Mouse (Mus musculus): ENCODE results near the gene Fbxl3.

Gene Fbxl3

DNA sequence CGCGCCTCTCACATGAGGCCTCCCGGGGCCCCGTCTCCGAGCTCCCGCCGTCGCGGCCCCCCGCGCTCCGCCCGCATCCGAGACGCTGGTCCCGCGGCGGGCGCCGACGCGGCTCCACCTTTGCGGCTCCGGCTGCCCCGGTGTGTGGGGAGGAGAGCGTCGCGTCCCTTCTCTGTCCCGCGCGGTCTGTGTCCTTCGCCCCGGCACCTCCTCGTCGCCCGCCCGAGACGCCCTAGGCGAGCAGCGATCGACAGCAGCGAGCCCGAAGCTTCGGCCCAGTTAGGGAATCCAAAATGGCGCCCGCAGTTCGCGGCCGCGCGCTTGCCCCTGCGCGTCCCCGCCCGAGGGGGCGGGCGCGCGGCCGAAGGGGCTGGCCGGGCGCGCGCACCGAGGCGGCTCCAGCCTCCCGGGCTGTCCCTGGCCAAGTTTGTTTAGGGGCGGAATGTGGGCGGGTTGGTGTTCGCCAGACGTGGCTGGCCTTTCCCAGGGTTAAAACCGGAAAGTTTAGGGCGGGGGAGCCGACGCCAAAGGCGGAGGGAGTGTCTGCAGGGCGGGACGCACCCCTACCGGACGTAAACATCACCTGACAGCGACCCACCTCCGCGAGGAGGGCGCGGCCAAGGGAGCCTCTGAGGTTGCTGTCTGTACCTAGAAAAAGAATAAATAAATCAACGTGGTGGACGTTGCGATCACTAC is at the start of gene Fbxl3:
Gene Fbxl3, minus strand, starts transcription at position 329 of the 696 bp plus-strand sequence.
- DNase-seq (ENCODE audit: low spot score), result peak; percentile 94

DNA sequence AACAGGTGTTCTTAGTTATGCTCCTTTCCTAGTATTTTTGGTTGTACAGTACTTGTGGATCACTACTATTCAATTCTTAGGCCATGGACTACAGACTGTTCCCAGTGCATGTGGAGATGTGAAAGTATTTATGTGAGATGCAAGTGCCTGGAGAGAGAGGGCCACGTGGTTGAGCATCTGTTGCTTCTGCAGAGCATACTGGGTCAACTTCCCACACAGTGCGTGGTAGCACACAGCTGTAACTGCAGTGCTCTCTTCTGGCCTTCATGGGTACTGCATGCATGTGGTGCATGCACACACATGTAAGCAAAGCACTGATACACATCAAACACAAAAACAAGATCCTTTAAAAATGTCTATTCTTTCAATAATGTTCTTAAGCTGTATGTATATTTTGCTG is 32.6 kb upstream of the Fbxl3 start:
- DNase-seq (ENCODE audit: low spot score), result peak; percentile 25

- no peak for DNase-seq (ENCODE audit: low spot score)
These were observed 26.4 kb upstream of the Fbxl3 start for GRCm38 (mm10) chr14:103125756-103126155.

DNA sequence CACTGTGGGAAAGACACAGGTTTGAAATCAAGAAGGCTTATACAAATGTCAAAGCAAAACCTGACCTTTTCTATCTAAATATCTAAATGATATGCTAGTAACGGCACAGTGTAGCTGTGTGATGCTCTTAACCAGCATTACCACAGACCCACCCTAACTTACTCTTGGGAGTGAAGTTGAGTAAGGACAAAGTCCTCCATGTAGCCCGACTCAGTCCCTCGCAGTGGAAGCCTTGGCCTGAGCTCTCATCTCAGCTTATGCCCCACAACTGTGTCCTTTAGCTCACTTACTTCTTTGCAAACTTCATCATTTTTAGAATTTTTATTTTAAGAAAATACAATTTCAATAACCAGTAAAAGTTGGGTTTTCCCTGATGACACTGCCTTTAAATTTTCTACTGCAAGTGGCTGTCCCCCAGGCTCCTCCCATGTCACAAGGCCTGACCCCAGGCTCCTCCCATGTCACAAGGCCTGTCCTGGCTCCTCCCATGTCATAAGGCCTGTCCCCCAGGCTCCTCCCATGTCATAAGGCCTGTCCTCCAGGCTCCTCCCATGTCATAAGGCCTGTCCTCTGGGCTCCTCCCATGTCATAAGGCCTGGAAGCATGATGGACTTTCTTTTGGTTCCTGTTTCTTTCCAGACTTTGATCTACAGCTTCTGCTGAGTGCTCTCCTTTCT is 15.8 kb upstream of the Fbxl3 start:
- peak; percentile 31 for DNase-seq (ENCODE audit: low spot score)

DNA sequence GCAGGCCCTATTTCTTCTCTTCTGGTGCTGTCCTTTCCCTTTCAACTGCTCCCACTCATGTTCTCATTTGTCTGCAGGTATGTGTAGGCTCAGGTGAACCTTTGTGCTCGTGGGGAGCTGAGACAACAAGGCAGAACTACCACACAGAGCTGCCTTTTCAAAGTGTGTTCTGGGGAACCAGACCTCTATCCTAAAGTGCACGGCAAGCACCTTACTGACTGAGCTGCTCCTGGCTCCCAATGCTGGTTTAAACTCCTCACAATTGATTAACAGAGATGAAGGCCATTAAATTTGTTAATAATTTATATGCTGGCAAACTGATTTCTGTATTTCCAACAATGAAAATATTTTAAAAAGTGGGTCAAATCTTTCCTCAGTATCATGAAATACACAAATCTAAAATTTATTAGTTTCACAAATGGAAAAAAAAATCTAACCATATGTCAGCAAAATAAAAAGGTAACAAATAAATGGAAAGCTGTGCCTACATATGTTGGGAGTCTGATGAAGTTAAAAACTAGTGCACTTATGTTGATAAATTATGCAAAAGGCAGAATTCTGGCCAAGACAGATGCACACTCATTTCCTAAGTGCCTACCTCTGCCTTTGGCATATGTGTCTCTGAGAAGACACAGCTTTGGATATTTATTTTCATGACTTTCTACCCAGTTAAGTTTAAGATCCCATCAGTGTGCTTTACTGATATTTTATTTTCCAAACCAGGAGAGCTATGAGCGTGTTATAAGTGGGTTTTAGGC is 13.4 kb upstream of the Fbxl3 start:
- no peak for DNase-seq (ENCODE audit: low spot score)

- DNase-seq (ENCODE audit: low spot score), result no peak
These were observed 10.6 kb upstream of the Fbxl3 start for GRCm38 (mm10) chr14:103109971-103110370.

- DNase-seq (ENCODE audit: low spot score), result no peak
These were observed 6.9 kb upstream of the Fbxl3 start for GRCm38 (mm10) chr14:103106301-103106700.

GRCm38 (mm10) chr14:103102731-103103335 is 3.5 kb upstream of the Fbxl3 start:
- no peak for DNase-seq (ENCODE audit: low spot score)

GRCm38 (mm10) chr14:103102246-103102645 is 2.9 kb upstream of the Fbxl3 start:
- DNase-seq (ENCODE audit: low spot score), result no peak

DNA sequence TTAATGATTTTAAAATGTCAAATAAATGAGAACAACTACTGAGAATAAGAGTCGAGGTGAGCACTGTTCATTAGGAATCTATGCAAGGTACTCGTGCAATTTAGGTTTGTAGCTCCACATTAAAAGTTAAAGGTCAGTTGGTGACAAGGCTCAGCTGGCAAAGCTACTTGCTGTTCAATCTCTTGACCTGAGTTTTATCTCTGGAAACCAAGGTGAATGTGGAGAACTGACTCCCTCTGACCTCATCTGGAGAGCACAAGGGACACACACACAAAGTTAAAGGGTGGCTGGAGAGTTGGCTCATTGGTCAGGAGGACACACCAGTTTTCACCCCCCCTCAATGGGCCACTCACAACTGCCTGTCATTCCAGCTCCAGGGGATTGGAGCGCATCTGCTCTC is 1.8 kb upstream of the Fbxl3 start:
- no peak for DNase-seq (ENCODE audit: low spot score)

DNA sequence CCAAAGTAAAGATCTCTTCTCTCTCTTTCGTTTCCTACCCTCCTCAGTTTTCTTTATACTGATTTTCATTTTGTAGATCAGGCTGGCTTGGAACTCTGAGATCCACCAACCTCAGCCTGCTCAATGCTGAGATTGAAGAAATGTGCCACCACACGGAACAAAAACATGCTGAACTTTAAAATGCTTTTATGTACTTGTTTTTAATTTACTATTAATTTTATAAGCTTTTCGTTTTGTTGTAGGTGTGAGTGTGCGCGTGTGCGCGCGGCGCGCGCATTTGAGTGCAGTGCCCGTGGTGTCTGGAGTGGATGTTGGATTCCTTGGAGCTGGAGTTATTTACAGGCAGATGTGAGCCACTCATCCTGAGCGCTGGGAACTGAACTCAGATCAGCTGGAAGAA is 930 bp upstream of the Fbxl3 start:
- DNase-seq (ENCODE audit: low spot score), result no peak

- peak; percentile 71 for DNase-seq (ENCODE audit: low spot score)
These were observed 655 bp downstream of the Fbxl3 start for GRCm38 (mm10) chr14:103098587-103099235.

DNA sequence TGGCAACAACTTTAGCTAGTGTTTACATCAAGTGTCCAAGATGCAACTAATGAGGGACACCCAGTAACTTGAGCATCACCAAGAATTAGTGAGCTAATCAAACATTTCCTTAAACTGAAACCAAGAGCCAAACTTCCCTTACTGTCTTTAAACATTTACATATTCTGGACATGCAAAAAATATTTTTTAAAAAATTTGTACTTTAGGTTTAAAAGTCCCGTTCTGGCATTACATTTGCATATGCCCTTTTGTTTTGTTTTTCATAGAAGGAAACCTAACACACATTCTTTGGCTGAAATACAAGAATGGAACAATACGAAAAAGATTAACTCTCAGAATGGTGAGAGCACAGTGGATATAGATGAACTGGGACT is 1.2 kb downstream of the Fbxl3 start:
- no peak for DNase-seq (ENCODE audit: low spot score)

GRCm38 (mm10) chr14:103096621-103097020 is 2.7 kb downstream of the Fbxl3 start:
- no peak for DNase-seq (ENCODE audit: low spot score)

GRCm38 (mm10) chr14:103095826-103096225 is 3.5 kb downstream of the Fbxl3 start:
- DNase-seq (ENCODE audit: low spot score), result no peak

- DNase-seq (ENCODE audit: low spot score), result peak; percentile 49
These were observed 4.3 kb downstream of the Fbxl3 start for GRCm38 (mm10) chr14:103095036-103095435.

- no peak for DNase-seq (ENCODE audit: low spot score)
These were observed 5.7 kb downstream of the Fbxl3 start for GRCm38 (mm10) chr14:103093670-103094069.

- no peak for DNase-seq (ENCODE audit: low spot score)
These were observed 6.1 kb downstream of the Fbxl3 start for GRCm38 (mm10) chr14:103093236-103093635.

DNA sequence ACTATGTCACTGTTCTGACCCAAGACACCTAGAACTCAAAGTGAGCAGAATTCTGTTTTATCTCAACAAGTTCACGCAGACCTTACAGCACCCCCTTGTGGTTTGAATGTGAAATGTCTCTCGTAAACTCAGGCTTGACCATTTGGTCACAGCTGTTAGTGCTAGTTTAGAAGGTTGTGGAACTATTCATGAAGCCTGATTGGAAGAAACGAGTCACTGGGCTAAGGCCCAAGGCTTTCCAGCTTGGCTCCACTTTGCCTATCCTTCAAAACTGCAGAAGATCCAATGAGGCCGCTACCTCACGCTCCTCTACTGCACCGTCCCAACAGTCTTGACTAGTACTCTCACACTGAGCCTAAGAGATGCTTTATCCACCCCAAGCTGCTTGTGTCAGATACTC is 10.7 kb downstream of the Fbxl3 start:
- peak; percentile 46 for DNase-seq (ENCODE audit: low spot score)

DNA sequence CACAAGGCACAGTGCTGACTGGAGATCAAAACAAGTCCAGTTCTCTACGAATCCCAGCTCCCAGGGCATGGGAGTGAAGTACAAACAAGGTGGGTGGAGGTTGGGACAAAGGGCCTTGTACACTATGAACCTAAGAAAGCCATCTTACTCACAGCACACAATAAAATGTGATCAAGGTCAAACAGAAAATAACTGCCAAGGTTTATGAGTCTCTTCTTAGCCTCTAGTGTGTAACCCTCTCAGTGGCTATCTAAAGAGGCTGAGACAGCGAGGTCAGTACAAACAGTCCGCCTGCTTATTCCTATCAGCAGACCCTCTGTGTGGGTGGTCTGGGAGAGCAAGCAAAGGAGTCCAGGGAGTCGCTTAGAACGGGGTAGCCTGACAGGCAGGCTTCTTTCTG is 11.5 kb downstream of the Fbxl3 start:
- DNase-seq (ENCODE audit: low spot score), result no peak

- no peak for DNase-seq (ENCODE audit: low spot score)
These were observed 12.6 kb downstream of the Fbxl3 start for GRCm38 (mm10) chr14:103086671-103087324.
